Mouse (Mus musculus) heart, postnatal 36 days (tissue): ENCODE measurements around the gene Slc8a1. TPM values are rescaled to one million over a fixed set of nuclear protein-coding genes. Genes with fewer than 3 reads are reported as not detected.

ENCODE experiments used
- DNase-seq, 2 experiments: peaks; one replicate each; pipeline ENCODE4 v3.0.0; 2021 to 2022
- intact Hi-C: fragments of 180-260 bp; cut with DNase I; formaldehyde crosslinking; loops from one replicate; pipeline ENCODE4 v1.15.1; 2025
- total RNA-seq, 2 experiments: library from RNA; stranded (reverse); gene quantifications; 2 replicates each; pipeline ENCODE4 v1.2.3; 2021

The Slc8a1 gene
- total RNA-seq, 2 experiments from 2014 or later, result 392 to 411 TPM

GRCm38 (mm10) chr17:81671245-81671644, 66.9 kb downstream of the Slc8a1 start:
- DNase-seq, result no peak
- intact Hi-C loops, result no loop called here

DNA sequence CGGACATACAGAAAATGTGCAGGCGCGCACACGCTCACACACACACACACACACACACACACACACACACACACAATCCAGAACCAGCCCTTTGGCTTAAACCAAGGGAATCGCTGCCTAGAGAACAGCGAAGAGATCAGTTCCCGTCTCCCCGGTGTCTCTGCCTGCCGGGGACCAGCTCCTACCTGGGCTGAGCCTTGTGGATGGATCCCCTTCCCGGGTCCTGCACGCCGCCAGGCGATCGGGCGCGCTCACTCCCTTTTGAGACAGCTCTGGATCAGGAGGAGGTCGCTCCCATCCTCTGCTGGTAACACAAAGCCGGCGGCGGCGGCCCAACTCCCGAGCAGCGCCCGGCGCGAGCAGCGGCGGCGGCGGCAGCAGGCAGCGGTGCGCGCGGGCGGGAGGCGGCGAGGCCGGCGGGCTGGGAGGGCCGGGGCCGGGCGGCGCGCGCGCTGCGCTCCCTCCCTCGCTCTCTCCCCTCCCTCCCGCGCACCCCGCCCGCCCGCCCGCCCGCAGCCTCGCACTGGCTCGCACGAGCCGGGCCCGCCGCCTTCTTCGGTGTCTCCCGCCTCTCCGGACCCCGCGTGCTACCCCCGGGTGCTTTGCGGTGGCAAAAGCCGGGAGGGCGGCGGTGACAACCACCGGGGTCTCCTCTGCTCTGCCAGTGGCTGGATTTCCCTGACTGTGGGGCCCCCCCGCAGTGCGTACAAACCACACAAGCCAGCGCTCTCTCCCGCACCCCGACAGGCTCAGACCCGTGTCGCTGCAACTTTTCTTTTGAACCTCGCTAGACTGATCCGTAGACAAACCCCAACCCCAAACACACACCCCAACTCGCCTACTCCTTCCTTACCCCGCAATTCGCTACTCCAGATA, 68.1 kb downstream of the Slc8a1 start:
- intact Hi-C loops, result no loop called here
- DNase-seq, result peak; percentile 67 to 76

DNA sequence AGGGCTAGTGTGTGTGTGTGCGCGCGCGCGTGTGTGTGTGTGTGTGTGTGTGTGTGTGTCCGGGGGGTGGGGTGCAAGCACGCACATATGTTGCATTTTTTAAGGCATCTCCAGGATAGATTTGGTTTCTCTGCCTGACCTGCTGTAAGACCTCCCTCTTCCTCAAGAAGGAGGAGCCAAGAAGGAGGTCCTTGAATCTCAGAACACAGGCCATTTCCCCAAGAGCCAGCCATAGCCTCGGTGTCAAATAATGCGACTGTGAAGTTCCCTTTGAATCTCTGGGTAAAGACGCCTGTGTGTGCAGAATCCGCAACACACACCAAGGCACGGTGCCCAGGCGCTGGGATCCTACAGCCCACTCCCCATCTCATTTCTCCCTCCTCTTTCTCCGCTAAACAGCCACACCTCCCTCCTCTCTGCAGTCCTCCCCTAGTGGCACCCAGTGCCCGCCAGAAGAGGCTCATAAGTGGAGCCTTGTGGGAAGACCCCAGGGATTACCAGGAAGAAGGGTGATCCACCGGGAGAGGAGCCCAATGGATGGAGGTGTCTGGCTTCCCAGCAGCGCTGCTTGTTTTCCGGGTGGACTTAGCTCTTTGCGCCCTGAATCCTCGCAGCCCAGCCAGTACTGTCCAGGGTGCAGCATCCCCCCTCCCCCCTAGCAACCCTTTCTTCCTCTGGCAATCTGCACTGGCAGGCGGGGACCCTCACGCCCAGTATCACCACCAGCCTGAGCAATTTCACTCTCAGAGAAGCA, 68.9 kb downstream of the Slc8a1 start:
- DNase-seq, result peak; percentile 35 to 58
- intact Hi-C loops, result no loop called here

GRCm38 (mm10) chr17:81668466-81668865, 69.7 kb downstream of the Slc8a1 start:
- DNase-seq, result no peak
- intact Hi-C loops, result no loop called here

DNA sequence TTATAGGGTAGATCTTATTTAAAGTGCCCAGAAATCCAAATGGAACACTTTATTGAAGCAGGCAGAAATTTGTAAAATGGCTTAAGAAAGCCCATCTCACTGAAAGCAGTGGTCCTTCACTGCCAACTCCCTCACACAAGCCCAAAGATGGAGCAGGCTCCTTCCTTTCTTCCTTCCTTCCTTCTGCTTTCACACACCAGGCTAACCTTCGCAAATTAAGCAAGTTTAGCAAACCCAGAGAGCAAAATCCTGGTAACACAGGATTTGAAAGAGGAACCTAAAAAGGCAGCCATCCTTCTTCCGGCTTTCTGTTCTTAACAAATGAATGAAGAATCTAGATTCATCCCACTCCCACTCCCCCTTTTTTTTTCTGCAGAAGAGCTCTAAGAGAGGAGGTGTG, 70.2 kb downstream of the Slc8a1 start:
- intact Hi-C loops, result no loop called here
- no peak for DNase-seq

- intact Hi-C loops, result no loop called here
- DNase-seq, result no peak
Measured at GRCm38 (mm10) chr17:81666551-81666950, 71.6 kb downstream of the Slc8a1 start.

DNA sequence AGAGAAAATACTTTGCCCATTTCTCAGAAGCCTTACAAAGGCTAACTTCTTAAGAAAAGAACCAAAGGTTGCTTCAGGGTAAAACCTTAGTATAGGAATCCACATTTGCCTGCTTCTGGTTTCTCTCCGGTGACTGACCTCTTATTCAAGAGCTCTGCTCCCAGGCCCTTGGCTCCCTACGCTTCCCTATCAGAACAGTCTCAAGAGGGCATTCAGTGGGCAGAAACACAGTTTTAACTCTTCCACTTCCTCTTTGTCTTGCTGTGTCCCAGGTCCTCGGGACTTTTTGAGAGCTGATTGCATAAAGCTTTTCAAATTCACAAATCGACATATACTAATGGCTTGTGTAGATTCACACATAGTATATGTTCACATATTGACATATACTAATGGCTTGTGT, 73.3 kb downstream of the Slc8a1 start:
- DNase-seq, result no peak
- intact Hi-C loops, result no loop called here

DNA sequence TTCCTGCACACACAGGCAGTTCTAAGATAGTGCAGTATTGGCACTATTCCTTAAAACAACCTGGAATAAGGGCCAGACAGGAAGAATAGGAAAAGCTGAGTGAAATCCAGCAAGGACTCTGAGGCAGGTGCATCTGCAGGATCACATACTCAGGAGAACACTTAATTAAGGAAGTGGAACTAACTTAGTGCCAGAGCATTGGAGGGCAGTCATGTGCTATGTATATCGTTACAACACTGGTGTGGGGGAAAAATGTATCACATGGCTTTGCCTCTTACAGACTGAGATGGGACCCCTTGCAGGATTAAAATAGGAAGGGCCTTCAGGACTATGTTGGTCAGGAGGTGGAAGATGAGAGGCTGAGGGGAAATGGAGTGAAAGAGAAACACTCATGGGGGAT, 80.3 kb downstream of the Slc8a1 start:
- DNase-seq, result no peak
- intact Hi-C loops, result loop anchor here (5.0 kb wide), 1 partner anchor 129 kb away; no protein-coding TSS in a partner anchor

DNA sequence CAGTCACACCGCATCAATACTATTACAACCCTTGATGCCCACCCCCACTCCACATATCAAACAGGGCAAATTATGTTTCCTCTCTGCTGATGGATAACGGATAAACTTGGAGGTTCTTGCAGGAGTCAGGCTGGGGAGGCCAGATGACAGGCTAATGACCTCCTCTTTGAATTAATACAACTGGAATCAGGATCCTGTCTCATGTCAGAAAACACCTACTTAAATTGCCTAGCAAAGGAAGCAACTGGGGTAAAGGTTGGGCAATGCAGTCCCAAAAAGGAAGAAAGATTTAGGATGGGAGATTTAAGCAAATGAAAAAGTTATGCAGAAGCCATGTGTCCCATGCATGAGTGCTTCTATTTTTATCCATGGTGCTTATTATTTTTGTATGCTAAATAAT, 83.6 kb downstream of the Slc8a1 start:
- intact Hi-C loops, result no loop called here
- DNase-seq, result no peak

GRCm38 (mm10) chr17:81652958-81653357, 85.2 kb downstream of the Slc8a1 start:
- DNase-seq, result no peak
- intact Hi-C loops, result no loop called here

DNA sequence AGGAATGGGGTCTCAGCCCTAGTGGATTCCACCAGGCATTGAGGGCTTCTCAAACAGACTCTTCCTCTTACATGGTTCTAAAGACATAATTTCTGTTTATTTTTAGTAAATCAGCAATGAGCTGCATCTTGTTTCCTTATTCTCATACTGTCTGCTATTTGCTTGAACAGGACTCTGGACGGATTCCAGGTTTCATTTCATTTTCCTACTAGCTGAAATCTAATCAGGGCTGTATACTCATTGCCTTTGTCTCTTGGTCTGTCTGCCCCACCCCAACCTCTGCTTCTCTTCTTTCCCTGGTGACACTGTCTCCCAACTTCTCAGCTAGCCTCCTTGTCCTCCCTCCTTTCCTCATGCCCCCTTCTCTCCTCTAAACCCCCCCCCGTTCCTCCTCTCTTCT, 101.4 kb downstream of the Slc8a1 start:
- DNase-seq, result no peak
- intact Hi-C loops, result no loop called here

GRCm38 (mm10) chr17:81630471-81630870, 107.7 kb downstream of the Slc8a1 start:
- intact Hi-C loops, result no loop called here
- DNase-seq, result no peak

- intact Hi-C loops, result no loop called here
- DNase-seq, result peak in 1 of 2 experiments; percentile 17
Measured at GRCm38 (mm10) chr17:81621188-81621644, 117.0 kb downstream of the Slc8a1 start.

- DNase-seq, result no peak
- intact Hi-C loops, result no loop called here
Measured at GRCm38 (mm10) chr17:81618461-81618860, 119.7 kb downstream of the Slc8a1 start.

- intact Hi-C loops, result no loop called here
- no peak for DNase-seq
Measured at GRCm38 (mm10) chr17:81616326-81616725, 121.9 kb downstream of the Slc8a1 start.

DNA sequence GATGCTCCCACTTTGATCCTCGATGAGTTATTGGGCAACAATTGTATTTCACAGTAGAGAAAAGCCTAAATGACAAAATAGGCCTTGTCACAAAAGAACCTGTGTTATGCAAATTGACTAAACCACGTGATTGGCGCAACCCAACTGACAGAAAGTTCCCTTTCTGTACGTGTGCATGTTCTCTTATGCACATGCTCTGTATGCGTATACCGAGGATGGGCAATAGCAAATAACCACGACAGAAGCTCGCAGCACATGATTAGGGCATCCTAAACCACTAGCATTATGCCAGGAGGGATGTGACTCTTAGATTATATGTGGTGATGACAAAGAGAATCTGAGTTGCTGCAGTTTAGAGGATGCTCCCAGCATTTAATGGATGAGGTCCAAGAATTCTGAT, 122.8 kb downstream of the Slc8a1 start:
- DNase-seq, result no peak
- intact Hi-C loops, result no loop called here

DNA sequence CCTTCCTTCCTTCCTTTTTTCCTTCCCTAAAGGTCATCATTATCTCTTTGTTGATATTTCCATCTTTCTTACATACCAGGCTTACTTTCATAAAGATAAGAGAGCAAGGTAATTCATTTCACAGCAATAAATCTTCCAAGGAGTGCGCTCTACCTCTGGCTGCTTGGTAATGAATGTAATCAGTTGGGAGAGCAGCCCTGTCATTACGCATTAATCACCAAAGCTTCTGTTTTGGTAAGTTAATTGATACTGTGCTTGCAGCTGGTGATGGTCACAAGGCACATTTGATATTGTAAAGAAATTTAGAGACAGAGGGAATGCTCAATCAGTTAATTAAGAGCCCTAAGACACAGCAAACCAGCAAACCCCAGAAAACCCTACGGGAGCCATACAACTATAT, 130.7 kb downstream of the Slc8a1 start:
- intact Hi-C loops, result no loop called here
- no peak for DNase-seq

DNA sequence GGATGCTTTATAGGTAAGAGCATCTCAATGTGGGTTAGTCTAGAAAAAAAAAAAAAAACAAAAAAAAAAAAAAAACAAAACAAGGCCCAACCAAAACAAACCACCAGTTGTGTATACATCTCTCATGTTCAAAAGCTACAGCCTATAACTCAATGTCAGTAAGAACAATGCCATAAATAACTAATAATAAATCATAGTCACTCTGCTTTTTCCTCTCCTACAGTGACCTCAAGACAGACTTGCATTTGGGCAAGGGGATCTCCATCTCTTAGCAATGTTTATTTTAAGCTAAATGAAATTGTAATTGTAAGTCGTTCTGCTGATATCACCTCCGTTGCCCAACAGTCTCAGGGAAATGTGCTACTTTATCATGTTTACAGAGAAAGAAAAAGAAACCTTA, 132.1 kb downstream of the Slc8a1 start:
- no peak for DNase-seq
- intact Hi-C loops, result no loop called here

DNA sequence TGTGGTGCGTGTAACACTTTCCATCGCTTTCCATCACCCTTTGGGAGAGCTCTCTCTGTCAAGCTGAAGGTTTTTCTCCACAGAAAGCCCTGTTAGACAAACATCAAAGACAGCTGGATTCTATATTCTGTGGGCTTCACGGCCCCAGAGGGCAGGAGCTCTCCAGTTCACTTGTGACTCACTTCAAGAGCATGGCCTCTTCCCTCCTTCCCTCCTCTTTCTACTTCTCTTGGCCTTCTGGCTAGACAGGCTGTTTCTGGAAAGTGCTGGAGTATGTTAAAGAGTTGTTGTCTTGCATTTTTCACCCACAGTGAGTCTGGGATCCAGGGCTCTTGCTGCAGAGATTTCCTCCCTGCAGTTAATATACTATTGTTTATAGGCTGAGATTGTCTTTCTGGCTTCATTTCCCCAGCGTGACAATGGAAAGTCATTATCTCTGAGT, 132.9 kb downstream of the Slc8a1 start:
- no peak for DNase-seq
- intact Hi-C loops, result no loop called here

GRCm38 (mm10) chr17:81599072-81599471, 139.1 kb downstream of the Slc8a1 start:
- intact Hi-C loops, result no loop called here
- DNase-seq, result no peak

- intact Hi-C loops, result no loop called here
- DNase-seq, result no peak
Measured at GRCm38 (mm10) chr17:81589791-81590190, 148.4 kb downstream of the Slc8a1 start.

- DNase-seq, result no peak
- intact Hi-C loops, result no loop called here
Measured at GRCm38 (mm10) chr17:81586759-81587158, 151.4 kb downstream of the Slc8a1 start.
